ENCODE assay signal across 18 mouse cellular contexts in genomic region chr19:46635766-46636165, GRCm38 (mm10). TPM values are rescaled to one million over a fixed set of nuclear protein-coding genes. Genes with fewer than 3 reads are reported as not detected.
DNase-seq lines count a peak whose midpoint lies in the region; ATAC-seq and TF ChIP-seq lines count a peak whose summit lies in the region.
"Had no signal": no experiment of that assay in that cellular context is flagged by ENCODE, and none has a peak within 500 bp of the region (broad histone marks: within the 10 kb centered on the region; RNA-seq: fewer than 3 reads in every experiment).

No protein-coding gene starts in this region.

- peak; percentile 48 for DNase-seq in adrenal gland, adult 2 months
- no peak for DNase-seq in adrenal gland, adult 18-20 months (ENCODE audit: low spot score in 2 of 2)
- DNase-seq in kidney, postnatal 25 days, result no peak
- no peak for DNase-seq in midbrain, embryonic 10.5 days (ENCODE audit: low spot score)
- no peak for DNase-seq in midbrain, postnatal 0 days (ENCODE audit: low spot score)
- no peak for DNase-seq in layer of hippocampus, adult 9-10 months (ENCODE audit: low spot score)
- DNase-seq: adrenal gland, postnatal 10 days; cerebellum, postnatal 36 days; forebrain, postnatal 0 days; gastrocnemius, postnatal 14 days; thymus, adult 18-20 months had no signal

- H3K9me3 ChIP-seq in kidney, embryonic 14.5 days (ENCODE audit: control insufficient read depth, low read length), result no peaks in the 10 kb centered on the region
- no peaks in the 10 kb centered on the region for H3K9me3 ChIP-seq in midbrain, embryonic 10.5 days (replicated peaks)
- H3K9me3 ChIP-seq in midbrain, postnatal 0 days (ENCODE audit: low read length), result no peaks in the 10 kb centered on the region
- H3K9me3 ChIP-seq in forebrain, embryonic 15.5 days, result no peaks in the 10 kb centered on the region
- H3K9me3 ChIP-seq: neural tube, embryonic 15.5 days had no signal

- ATAC-seq in kidney, embryonic 14.5 days (ENCODE audit: low FRiP score, low TSS enrichment), result no peak
- no peak for ATAC-seq in midbrain, postnatal 0 days (ENCODE audit: low FRiP score)
- no peak for ATAC-seq in forebrain, embryonic 15.5 days (replicated peaks)
- ATAC-seq: forebrain, postnatal 0 days; hindbrain, postnatal 0 days; Patski had no signal

- H3K4me3 ChIP-seq in kidney, embryonic 14.5 days (ENCODE audit: low read length), result no peak overlapping the region
- no peak overlapping the region for H3K4me3 ChIP-seq in midbrain, embryonic 10.5 days
- H3K4me3 ChIP-seq in midbrain, postnatal 0 days (ENCODE audit: low read depth, low read length), result no peak overlapping the region
- no peak overlapping the region for H3K4me3 ChIP-seq in forebrain, embryonic 15.5 days
- H3K4me3 ChIP-seq: neural tube, embryonic 15.5 days had no signal

- no peaks in the 10 kb centered on the region for H3K27me3 ChIP-seq in kidney, embryonic 14.5 days (ENCODE audit: control insufficient read depth, insufficient read depth, low read length)
- H3K27me3 ChIP-seq in midbrain, embryonic 10.5 days (ENCODE audit: low read depth, poor library complexity, severe bottlenecking), result no peaks in the 10 kb centered on the region
- H3K27me3 ChIP-seq in midbrain, postnatal 0 days (ENCODE audit: insufficient read depth, low read length), result no peaks in the 10 kb centered on the region
- no peaks in the 10 kb centered on the region for H3K27me3 ChIP-seq in forebrain, embryonic 15.5 days
- H3K27me3 ChIP-seq: neural tube, embryonic 15.5 days; Patski had no signal

- H3K36me3 ChIP-seq in kidney, embryonic 14.5 days (ENCODE audit: control insufficient read depth, insufficient read depth, low read length), result peaks cover 8% of the 10 kb centered on the region; the same call in 1 of the 2 replicates
- peaks cover 51% of the 10 kb centered on the region for H3K36me3 ChIP-seq in midbrain, embryonic 10.5 days
- no peaks in the 10 kb centered on the region for H3K36me3 ChIP-seq in midbrain, postnatal 0 days (ENCODE audit: insufficient read depth, low read length)
- H3K36me3 ChIP-seq in forebrain, embryonic 15.5 days, result 0 out of 2 replicates have a peak, but pooled peaks cover 2% of the 10 kb centered on the region

- H3K27ac ChIP-seq in kidney, embryonic 14.5 days (ENCODE audit: low read depth, low read length), result 0 out of 2 replicates have a peak overlapping the region, but pooled peaks have one; percentile 24
- 0 out of 2 replicates have a peak overlapping the region, but pooled peaks have one; percentile 0 for H3K27ac ChIP-seq in midbrain, embryonic 10.5 days (replicated peaks)
- H3K27ac ChIP-seq in midbrain, postnatal 0 days (ENCODE audit: low read depth, low read length), result no peak overlapping the region
- H3K27ac ChIP-seq in forebrain, embryonic 15.5 days (replicated peaks), result no peak overlapping the region
- H3K27ac ChIP-seq: hindbrain, postnatal 0 days; neural tube, embryonic 15.5 days had no signal

- no peak for TF ChIP-seq CTCF in midbrain, postnatal 0 days (IDR thresholded peaks at IDR 0.05)

- peaks cover 2% of the 10 kb centered on the region for H3K4me1 ChIP-seq in kidney, embryonic 14.5 days (ENCODE audit: control insufficient read depth, insufficient read depth, low read length)
- H3K4me1 ChIP-seq in midbrain, embryonic 10.5 days, result peaks cover 36% of the 10 kb centered on the region
- no peaks in the 10 kb centered on the region for H3K4me1 ChIP-seq in midbrain, postnatal 0 days (ENCODE audit: insufficient read depth, low read length)
- H3K4me1 ChIP-seq in forebrain, embryonic 15.5 days, result peaks cover under 1% of the 10 kb centered on the region; the same call in 1 of the 2 replicates

- H3K4me2 ChIP-seq in kidney, embryonic 14.5 days (replicated peaks; ENCODE audit: low read depth, low read length), result no peak overlapping the region
- H3K4me2 ChIP-seq in midbrain, postnatal 0 days (ENCODE audit: low read depth, low read length, poor library complexity, severe bottlenecking), result no peak overlapping the region
- H3K4me2 ChIP-seq in forebrain, embryonic 15.5 days (replicated peaks), result no peak overlapping the region
- H3K4me2 ChIP-seq: neural tube, embryonic 15.5 days had no signal

- H3K9ac ChIP-seq in kidney, embryonic 14.5 days (ENCODE audit: low read depth, low read length), result no peak overlapping the region
- no peak overlapping the region for H3K9ac ChIP-seq in midbrain, postnatal 0 days (replicated peaks; ENCODE audit: low read length, poor library complexity, severe bottlenecking)
- H3K9ac ChIP-seq in forebrain, embryonic 15.5 days (replicated peaks), result no peak overlapping the region
- H3K9ac ChIP-seq: forebrain, postnatal 0 days; neural tube, embryonic 15.5 days had no signal

- WGBS in kidney, embryonic 14.5 days, result 63% methylated on average over 9 of the region's 9 CpGs
- WGBS in midbrain, embryonic 10.5 days, result 71% methylated on average over 9 of the region's 9 CpGs
- 57% methylated on average over 9 of the region's 9 CpGs for WGBS in midbrain, postnatal 0 days
- WGBS in forebrain, embryonic 15.5 days, result 86% methylated on average over 9 of the region's 9 CpGs

RNA-seq across cellular contexts. Expression of gene Wbp1l, which starts 36.9 kb away (rescaled TPM):
- total RNA-seq in adrenal gland, adult 2 months (2021), result 100 to 1,000 TPM; 136 to 156 TPM
- 128 and 159 TPM in 2 replicates for polyA plus RNA-seq in adrenal gland, adult 2 months (2012; rRNA removed)
- 100 to 1,000 TPM in 1 of 2 experiments, 10 to 100 TPM in 1; 86.9 to 179 TPM for total RNA-seq in adrenal gland, adult 18-20 months (2021)
- polyA plus RNA-seq in kidney, embryonic 14.5 days (2014; fragmentation: Nextera tagmentation; extraction: Ambion mirVana), result 26.2 and 46.1 TPM in 2 replicates
- polyA plus RNA-seq in midbrain, embryonic 10.5 days (2016; fragmentation: Nextera tagmentation; extraction: Ambion mirVana), result 45.7 and 51.8 TPM in 2 replicates
- 44.2 and 44.8 TPM in 2 replicates for total RNA-seq in midbrain, postnatal 0 days (2014; rRNA removed)
- 27.1 and 27.8 TPM in 2 replicates for polyA plus RNA-seq in midbrain, postnatal 0 days (2015; fragmentation: Nextera tagmentation; extraction: Ambion mirVana)
- polyA plus RNA-seq in forebrain, embryonic 15.5 days (2015; fragmentation: Nextera tagmentation; extraction: Ambion mirVana), result 39.7 and 41.7 TPM in 2 replicates

RNA-seq across cellular contexts. Expression of gene Cyp17a1, which starts 37.2 kb away (rescaled TPM):
- total RNA-seq in adrenal gland, adult 2 months (2021), result 1 to 10 TPM; 1.7 to 3.0 TPM
- 0.18 and 0.19 TPM in 2 replicates for polyA plus RNA-seq in adrenal gland, adult 2 months (2012; rRNA removed)
- total RNA-seq in adrenal gland, adult 18-20 months (2021), result 1 to 10 TPM; 2.1 to 4.8 TPM
- polyA plus RNA-seq in kidney, embryonic 14.5 days (2014; fragmentation: Nextera tagmentation; extraction: Ambion mirVana), result not detected in 2 replicates
- polyA plus RNA-seq in midbrain, embryonic 10.5 days (2016; fragmentation: Nextera tagmentation; extraction: Ambion mirVana), result not detected in 2 replicates
- not detected in 2 replicates for total RNA-seq in midbrain, postnatal 0 days (2014; rRNA removed)
- polyA plus RNA-seq in midbrain, postnatal 0 days (2015; fragmentation: Nextera tagmentation; extraction: Ambion mirVana), result not detected in 2 replicates
- not detected in 2 replicates for polyA plus RNA-seq in forebrain, embryonic 15.5 days (2015; fragmentation: Nextera tagmentation; extraction: Ambion mirVana)
- total RNA-seq: forebrain, postnatal 0 days; gastrocnemius, postnatal 14 days; hindbrain, postnatal 0 days; left cerebral cortex, postnatal 14 days; megakaryocyte, adult 5-6 weeks had no signal
- polyA plus RNA-seq: forebrain, postnatal 0 days; hindbrain, postnatal 0 days; neural tube, embryonic 15.5 days; Patski had no signal

RNA-seq across cellular contexts. Expression of gene Borcs7, which starts 53.9 kb away (rescaled TPM):
- total RNA-seq in adrenal gland, adult 2 months (2021), result 10 to 100 TPM; 13.5 to 14.5 TPM
- polyA plus RNA-seq in adrenal gland, adult 2 months (2012; rRNA removed), result 2.3 and 2.9 TPM in 2 replicates
- 10 to 100 TPM; 11.4 to 13.4 TPM for total RNA-seq in adrenal gland, adult 18-20 months (2021)
- 19.9 and 20.1 TPM in 2 replicates for polyA plus RNA-seq in kidney, embryonic 14.5 days (2014; fragmentation: Nextera tagmentation; extraction: Ambion mirVana)
- polyA plus RNA-seq in midbrain, embryonic 10.5 days (2016; fragmentation: Nextera tagmentation; extraction: Ambion mirVana), result 14.2 and 17.4 TPM in 2 replicates
- total RNA-seq in midbrain, postnatal 0 days (2014; rRNA removed), result 13.2 and 16.3 TPM in 2 replicates
- 41.3 and 43.0 TPM in 2 replicates for polyA plus RNA-seq in midbrain, postnatal 0 days (2015; fragmentation: Nextera tagmentation; extraction: Ambion mirVana)
- polyA plus RNA-seq in forebrain, embryonic 15.5 days (2015; fragmentation: Nextera tagmentation; extraction: Ambion mirVana), result 13.9 and 14.4 TPM in 2 replicates

Comparison
In these comparisons a context has a peak if more than half of its experiments do, and no peak if none do; other contexts are left out.
1. H3K27ac ChIP-seq: peak in kidney, embryonic 14.5 days (single experiment) and midbrain, embryonic 10.5 days (single experiment); none in midbrain, postnatal 0 days (single experiment) and forebrain, embryonic 15.5 days (single experiment).